Mouse (Mus musculus): ENCODE data around the gene Sh3kbp1. TPM values are rescaled to one million over a fixed set of nuclear protein-coding genes. Genes with fewer than 3 reads are reported as not detected.

Gene Sh3kbp1
- total RNA-seq, 4 experiments from 2014 or later: 18.2 to 36.7 (median 28.8) TPM

Other genes with a start within 250 kb of the Sh3kbp1 start
- gene Map7d2, start 212.7 kb upstream of the Sh3kbp1 start, total RNA-seq (2022): under 1 TPM in 3 of 4 experiments, not detected in 1; 0.12 to 0.64 (median 0.36) TPM
- 1 to 10 TPM in 3 of 4 experiments, under 1 TPM in 1; 0.90 to 1.5 (median 1.3) TPM for gene Bclaf3, start 100.6 kb upstream of the Sh3kbp1 start, total RNA-seq (2022)